Mouse (Mus musculus) cerebellum, adult 2 months (tissue): ENCODE data around the gene Cfl1.

Source experiments
- CTCF ChIP-seq: fragments of 200-500 bp; IDR thresholded peaks from 2 replicates; pipeline ENCODE4 v1.5.1; 2011; ENCODE audit warnings: low read depth, mild to moderate bottlenecking, control low read depth, low read length, moderate library complexity, borderline replicate concordance; ENCODE audit not compliant: insufficient read depth
- POLR2A ChIP-seq: fragments of 200-500 bp; IDR thresholded peaks from 2 replicates; pipeline ENCODE4 v1.6.1; 2011; ENCODE audit warnings: low read length, control low read depth, borderline replicate concordance; ENCODE audit not compliant: insufficient read depth

GRCm38 (mm10) chr19:5463212-5463611, 27.0 kb upstream of the Cfl1 start:
- TF ChIP-seq CTCF = no peak
- no peak for TF ChIP-seq POLR2A
